Mouse (Mus musculus): ENCODE results near the gene Gm8180. TPM values are rescaled to one million over a fixed set of nuclear protein-coding genes. Genes with fewer than 3 reads are reported as not detected.

The Gm8180 gene
- polyA plus RNA-seq, 1 experiment from 2014 or later = not detected

Other genes starting within 250 kb of the Gm8180 start
- not detected in 2 replicates for gene Gm5799, start 241.2 kb downstream of the Gm8180 start, polyA plus RNA-seq (2016; fragmentation: Nextera tagmentation; extraction: Ambion mirVana)
- not detected in 2 replicates for gene Gm17654, start 205.6 kb downstream of the Gm8180 start, polyA plus RNA-seq (2016; fragmentation: Nextera tagmentation; extraction: Ambion mirVana)
- not detected in 2 replicates for gene Gm10375, start 176.7 kb downstream of the Gm8180 start, polyA plus RNA-seq (2016; fragmentation: Nextera tagmentation; extraction: Ambion mirVana)
- gene Gm8165, start 107.5 kb downstream of the Gm8180 start, polyA plus RNA-seq (2016; fragmentation: Nextera tagmentation; extraction: Ambion mirVana) = not detected in 2 replicates
- gene Gm7324, start 86.9 kb downstream of the Gm8180 start, polyA plus RNA-seq (2016; fragmentation: Nextera tagmentation; extraction: Ambion mirVana) = 1.1 and 1.2 TPM in 2 replicates
- gene Gm16506, start 57.3 kb downstream of the Gm8180 start, polyA plus RNA-seq (2016; fragmentation: Nextera tagmentation; extraction: Ambion mirVana) = not detected in 2 replicates
- not detected in 2 replicates for gene Gm6526, start 36.9 kb downstream of the Gm8180 start, polyA plus RNA-seq (2016; fragmentation: Nextera tagmentation; extraction: Ambion mirVana)
- 0.26 TPM in 1 of 2 replicates, not detected in the other for gene Ear1, start 90.8 kb upstream of the Gm8180 start, polyA plus RNA-seq (2016; fragmentation: Nextera tagmentation; extraction: Ambion mirVana)
- not detected in 2 replicates for gene Ear10, start 138.8 kb upstream of the Gm8180 start, polyA plus RNA-seq (2016; fragmentation: Nextera tagmentation; extraction: Ambion mirVana)
- gene Gm8113, start 140.6 kb upstream of the Gm8180 start, polyA plus RNA-seq (2016; fragmentation: Nextera tagmentation; extraction: Ambion mirVana) = 28.6 and 29.4 TPM in 2 replicates
- gene Ang5, start 172.3 kb upstream of the Gm8180 start, polyA plus RNA-seq (2016; fragmentation: Nextera tagmentation; extraction: Ambion mirVana) = not detected in 2 replicates
- gene Ang6, start 217.5 kb upstream of the Gm8180 start, polyA plus RNA-seq (2016; fragmentation: Nextera tagmentation; extraction: Ambion mirVana) = not detected in 2 replicates